Mouse (Mus musculus) cerebellum, adult 11 months (tissue): ENCODE measurements around the gene Dspp.

Experiments
- DNase-seq: peaks from one replicate; pipeline ENCODE4 v3.0.0; 2022

Gene Dspp

GRCm38 (mm10) chr5:104201153-104201950 lies 30.8 kb downstream of the Dspp start:
- no peak for DNase-seq

GRCm38 (mm10) chr5:104202351-104202750 lies 31.8 kb downstream of the Dspp start, which contains the start of gene Dmp1:
Dmp1 (plus strand) TSS chr5:104202613.
- no peak for DNase-seq

GRCm38 (mm10) chr5:104212531-104212930 lies 42.0 kb downstream of the Dspp start:
- DNase-seq = no peak

GRCm38 (mm10) chr5:104218926-104219325 lies 48.4 kb downstream of the Dspp start:
- DNase-seq = no peak

- DNase-seq = no peak
These were observed 53.8 kb downstream of the Dspp start for GRCm38 (mm10) chr5:104224299-104224698.

- DNase-seq = no peak
These were observed 54.2 kb downstream of the Dspp start for GRCm38 (mm10) chr5:104224750-104225149.

- no peak for DNase-seq
These were observed 58.0 kb downstream of the Dspp start for GRCm38 (mm10) chr5:104228497-104228896.
